ENCODE assay signal across 10 mouse cellular contexts in genomic region chr16:90400314-90400713, GRCm38 (mm10). TPM values are rescaled to one million over a fixed set of nuclear protein-coding genes. Genes with fewer than 3 reads are reported as not detected.
A peak's percentile ranks its signal among the peaks of the same experiment; 100 is the strongest.
DNase-seq lines count a peak whose midpoint lies in the region; ATAC-seq and TF ChIP-seq lines count a peak whose summit lies in the region.
"Had no signal": no experiment of that assay in that cellular context is flagged by ENCODE, and none has a peak within 500 bp of the region (broad histone marks: within the 10 kb centered on the region; RNA-seq: fewer than 3 reads in every experiment).

No protein-coding gene starts in this region.

- H3K4me2 ChIP-seq in heart, embryonic 11.5 days: peak overlapping the region; percentile 31; the same call in 1 of the 2 replicates
- peak overlapping the region; percentile 26; the same call in 1 of the 2 replicates for H3K4me2 ChIP-seq in intestine, embryonic 15.5 days (replicated peaks)
- H3K4me2 ChIP-seq in midbrain, embryonic 13.5 days (replicated peaks): no peak overlapping the region

- peaks cover 42% of the 10 kb centered on the region for H3K4me1 ChIP-seq in heart, embryonic 11.5 days (ENCODE audit: control insufficient read depth, insufficient read depth, low read length)
- peaks cover 20% of the 10 kb centered on the region for H3K4me1 ChIP-seq in intestine, embryonic 15.5 days (replicated peaks)
- H3K4me1 ChIP-seq in midbrain, embryonic 13.5 days (replicated peaks): peaks cover 24% of the 10 kb centered on the region

- no peak for TF ChIP-seq POLR2A in brain, embryonic 14.5 days (IDR thresholded peaks at IDR 0.05; ENCODE audit: borderline replicate concordance, extremely low read depth, insufficient read depth, insufficient read length, poor library complexity, severe bottlenecking)

- H3K4me3 ChIP-seq in heart, embryonic 11.5 days (ENCODE audit: low read depth, low read length): no peak overlapping the region
- H3K4me3 ChIP-seq in intestine, embryonic 15.5 days (replicated peaks): no peak overlapping the region
- no peak overlapping the region for H3K4me3 ChIP-seq in midbrain, embryonic 13.5 days (replicated peaks)
- H3K4me3 ChIP-seq: layer of hippocampus, adult 2 months had no signal

- 1% methylated on average over 8 of the region's 9 CpGs for WGBS in heart, embryonic 11.5 days (ENCODE audit: insufficient replicate concordance)
- 9% methylated on average over 6 of the region's 9 CpGs for WGBS in intestine, embryonic 15.5 days
- WGBS in midbrain, embryonic 13.5 days: 5% methylated on average over 7 of the region's 9 CpGs

- intact Hi-C loops in left cerebral cortex, postnatal 14 days (cut with DNase I): no loop called here

- TF ChIP-seq CTCF in brain, embryonic 14.5 days (IDR thresholded peaks at IDR 0.05; ENCODE audit: borderline replicate concordance, extremely low read depth, insufficient read depth, insufficient read length): no peak

- ATAC-seq in heart, embryonic 11.5 days (replicated peaks; ENCODE audit: insufficient number of reproducible peaks, low FRiP score, low TSS enrichment): peak; percentile 43
- peak; percentile 74 for ATAC-seq in intestine, embryonic 15.5 days
- ATAC-seq in midbrain, embryonic 13.5 days: peak; percentile 57

- DNase-seq in heart, adult 18-20 months: no peak
- peak; percentile 56 for DNase-seq in brain, embryonic 14.5 days (ENCODE audit: low read depth)
- no peak for DNase-seq in layer of hippocampus, adult 11-12 months (ENCODE audit: low spot score)
- no peak for DNase-seq in T-cell, adult 2 months (ENCODE audit: low spot score)
- no peak for DNase-seq in left cerebral cortex, postnatal 14 days (ENCODE audit: low spot score in 2 of 2)
- DNase-seq: right cerebral cortex, postnatal 25 days had no signal

- no peaks in the 10 kb centered on the region for H3K27me3 ChIP-seq in heart, embryonic 11.5 days (ENCODE audit: control insufficient read depth, insufficient read depth, low read length)
- H3K27me3 ChIP-seq in intestine, embryonic 15.5 days (replicated peaks): no peaks in the 10 kb centered on the region
- H3K27me3 ChIP-seq in midbrain, embryonic 13.5 days: no peaks in the 10 kb centered on the region

- peak overlapping the region; percentile 50 for H3K27ac ChIP-seq in heart, embryonic 11.5 days (ENCODE audit: low read depth, low read length)
- H3K27ac ChIP-seq in intestine, embryonic 15.5 days: peak overlapping the region; percentile 48
- H3K27ac ChIP-seq in midbrain, embryonic 13.5 days: no peak overlapping the region
- H3K27ac ChIP-seq: layer of hippocampus, adult 2 months had no signal

- H3K36me3 ChIP-seq in heart, embryonic 11.5 days (ENCODE audit: control insufficient read depth, insufficient read depth, low read length): no peaks in the 10 kb centered on the region
- no peaks in the 10 kb centered on the region for H3K36me3 ChIP-seq in intestine, embryonic 15.5 days
- no peaks in the 10 kb centered on the region for H3K36me3 ChIP-seq in midbrain, embryonic 13.5 days

- no peaks in the 10 kb centered on the region for H3K9me3 ChIP-seq in heart, embryonic 11.5 days (replicated peaks; ENCODE audit: control insufficient read depth, low read length)
- no peaks in the 10 kb centered on the region for H3K9me3 ChIP-seq in intestine, embryonic 15.5 days
- no peaks in the 10 kb centered on the region for H3K9me3 ChIP-seq in midbrain, embryonic 13.5 days

- H3K9ac ChIP-seq in heart, embryonic 11.5 days (ENCODE audit: low read depth, low read length): no peak overlapping the region
- H3K9ac ChIP-seq in intestine, embryonic 15.5 days: no peak overlapping the region
- H3K9ac ChIP-seq in midbrain, embryonic 13.5 days (replicated peaks): no peak overlapping the region

RNA-seq across cellular contexts. Expression of gene Hunk, which starts 14.5 kb away (rescaled TPM):
- polyA plus RNA-seq in heart, embryonic 11.5 days (2014; fragmentation: Nextera tagmentation; extraction: Ambion mirVana): 14.9 and 16.4 TPM in 2 replicates
- total RNA-seq in heart, adult 18-20 months (2021): under 1 TPM; 0.36 to 0.40 TPM
- polyA plus RNA-seq in brain, embryonic 14.5 days (2012; rRNA removed): 14.3 and 19.4 TPM in 2 replicates
- polyA plus RNA-seq in intestine, embryonic 15.5 days (2015; fragmentation: Nextera tagmentation; extraction: Ambion mirVana): 6.5 and 6.8 TPM in 2 replicates
- polyA plus RNA-seq in midbrain, embryonic 13.5 days (2015; fragmentation: Nextera tagmentation; extraction: Ambion mirVana): 6.5 and 8.5 TPM in 2 replicates
- 10 to 100 TPM; 11.8 to 14.5 TPM for total RNA-seq in left cerebral cortex, postnatal 14 days (2021)
